Mouse (Mus musculus) C2C12 (cell line): ENCODE data around the gene Pik3c2g.

Source experiments
- CTCF ChIP-seq: IDR thresholded peaks from one replicate; pipeline ENCODE4 v1.5.1; 2011; ENCODE audit not compliant: control insufficient read depth, insufficient read depth, insufficient read length
- FOSL1 ChIP-seq: IDR thresholded peaks from one replicate; pipeline ENCODE4 v1.8.0; 2011; ENCODE audit warnings: mild to moderate bottlenecking, low read length; ENCODE audit not compliant: poor library complexity, insufficient read depth, severe bottlenecking
- MAX ChIP-seq: IDR thresholded peaks from one replicate; pipeline ENCODE4 v1.6.1; 2011; ENCODE audit warnings: mild to moderate bottlenecking, control low read depth
- MYOD1 ChIP-seq: IDR thresholded peaks from one replicate; pipeline ENCODE4 v1.6.1; 2011; ENCODE audit warnings: low read depth; ENCODE audit not compliant: control insufficient read depth, insufficient read length
- MYOG ChIP-seq: IDR thresholded peaks from one replicate; pipeline ENCODE4 v1.6.1; 2011; ENCODE audit not compliant: control insufficient read depth, insufficient read length; ENCODE audit errors: extremely low read depth
- USF1 ChIP-seq: IDR thresholded peaks from one replicate; pipeline ENCODE4 v1.6.1; 2011; ENCODE audit warnings: low read depth, mild to moderate bottlenecking, control low read depth, moderate library complexity

- TF ChIP-seq MAX (no peak), USF1 (no peak), CTCF (no peak), FOSL1 (no peak), MYOD1 (no peak), MYOG (no peak)
Observed at GRCm38 (mm10) chr6:139865059-139865673, 278.1 kb downstream of the Pik3c2g start.
